Mouse (Mus musculus): ENCODE results near the gene Lpar2. TPM values are rescaled to one million over a fixed set of nuclear protein-coding genes. Genes with fewer than 3 reads are reported as not detected.

The Lpar2 gene
- polyA plus RNA-seq, 1 experiment, result 10.3 TPM

DNA sequence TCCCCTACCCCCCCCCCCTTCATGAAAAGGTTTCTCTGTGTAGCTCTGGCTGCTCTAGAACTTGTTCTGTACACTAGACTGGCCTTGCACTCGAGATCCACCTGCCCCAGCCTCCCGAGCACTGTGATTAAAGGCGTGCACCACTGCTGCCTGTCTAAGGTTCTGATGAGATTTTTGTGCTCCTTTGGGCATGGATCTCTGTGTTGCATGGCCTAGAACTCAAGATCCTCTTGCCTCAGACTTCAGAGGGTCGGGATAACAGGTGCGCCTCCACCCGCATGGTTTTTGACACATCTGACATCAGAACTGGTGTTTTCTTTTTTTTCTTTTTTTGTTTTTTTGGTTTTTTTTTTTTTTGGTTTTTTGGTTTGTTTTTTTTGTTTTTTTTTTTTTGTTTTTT, 17.7 kb upstream of the Lpar2 start:
- Histone ChIP-seq H3K36me3 (ENCODE audit: control insufficient read depth, insufficient read depth, low read length) (peaks cover 74% of the 10 kb centered on the region), H3K4me3 (ENCODE audit: control insufficient read depth, insufficient read depth, low read length) (no peak overlapping the region), H3K4me1 (replicated peaks; ENCODE audit: control insufficient read depth, insufficient read depth, low read length) (peaks cover 8% of the 10 kb centered on the region), H3K27ac (ENCODE audit: control insufficient read depth, insufficient read depth, low read length) (no peak overlapping the region), H3K27me3 (ENCODE audit: control insufficient read depth, insufficient read depth, low read length) (no peaks in the 10 kb centered on the region)
- TF ChIP-seq CTCF (IDR thresholded peaks at IDR 0.05; ENCODE audit: borderline replicate concordance, control insufficient read depth, extremely low read depth, insufficient read depth, low read length, poor library complexity), result no peak
- no peak for TF ChIP-seq POLR2A (IDR thresholded peaks at IDR 0.05; ENCODE audit: control insufficient read depth, extremely low read depth, insufficient read depth, low read length, poor library complexity)
- WGBS, result 85% methylated on average over 6 of the region's 6 CpGs
- no peak for DNase-seq

DNA sequence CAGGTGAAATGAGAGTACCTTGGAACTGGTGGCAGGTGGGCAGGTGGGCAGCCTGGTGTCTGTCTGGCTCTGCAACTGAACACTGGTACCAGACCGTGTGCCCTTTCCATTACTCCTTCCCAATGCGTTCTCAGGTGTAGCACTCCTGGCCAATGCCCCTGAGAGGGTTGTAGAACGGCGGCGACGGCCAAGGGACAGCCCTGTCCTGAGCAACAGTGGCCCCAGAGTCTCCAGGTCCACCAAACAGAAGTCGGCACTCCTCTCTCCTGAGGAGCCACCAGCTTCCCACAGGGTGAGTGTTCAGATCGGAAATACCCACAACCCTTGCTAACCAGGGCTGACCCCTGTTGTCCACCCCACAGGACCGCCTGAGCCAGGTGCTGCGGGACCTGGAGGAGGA, 17.1 kb upstream of the Lpar2 start:
- H3K4me1 ChIP-seq (replicated peaks; ENCODE audit: control insufficient read depth, insufficient read depth, low read length), result peaks cover 11% of the 10 kb centered on the region
- peaks cover 68% of the 10 kb centered on the region for H3K36me3 ChIP-seq (ENCODE audit: control insufficient read depth, insufficient read depth, low read length)
- no peak overlapping the region for H3K4me3 ChIP-seq (ENCODE audit: control insufficient read depth, insufficient read depth, low read length)
- TF ChIP-seq CTCF (IDR thresholded peaks at IDR 0.05; ENCODE audit: borderline replicate concordance, control insufficient read depth, extremely low read depth, insufficient read depth, low read length, poor library complexity) (no peak), POLR2A (IDR thresholded peaks at IDR 0.05; ENCODE audit: control insufficient read depth, extremely low read depth, insufficient read depth, low read length, poor library complexity) (no peak)
- no peak overlapping the region for H3K27ac ChIP-seq (ENCODE audit: control insufficient read depth, insufficient read depth, low read length)
- no peaks in the 10 kb centered on the region for H3K27me3 ChIP-seq (ENCODE audit: control insufficient read depth, insufficient read depth, low read length)
- WGBS, result over 99% methylated on average over 10 of the region's 10 CpGs
- no peak for DNase-seq

DNA sequence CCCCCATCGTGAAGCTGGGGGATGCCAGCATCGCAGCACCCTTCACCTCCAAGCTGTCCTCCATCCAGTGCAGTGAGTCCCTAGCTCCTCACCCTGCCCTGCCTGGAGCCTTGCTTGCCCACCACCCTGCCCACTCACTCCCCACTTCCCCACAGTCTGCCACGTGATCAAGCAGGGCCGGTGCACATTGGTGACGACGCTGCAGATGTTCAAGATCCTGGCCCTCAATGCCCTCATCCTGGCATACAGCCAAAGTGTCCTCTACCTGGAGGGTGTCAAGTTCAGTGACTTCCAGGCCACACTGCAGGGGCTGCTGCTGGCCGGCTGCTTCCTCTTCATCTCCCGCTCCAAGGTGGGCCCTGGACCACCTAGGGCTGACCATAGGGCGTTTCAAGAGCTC, 16.7 kb upstream of the Lpar2 start:
- 98% methylated on average over 9 of the region's 9 CpGs for WGBS
- H3K36me3 ChIP-seq (ENCODE audit: control insufficient read depth, insufficient read depth, low read length), result peaks cover 64% of the 10 kb centered on the region
- DNase-seq, result no peak
- no peak overlapping the region for H3K4me3 ChIP-seq (ENCODE audit: control insufficient read depth, insufficient read depth, low read length)
- H3K27ac ChIP-seq (ENCODE audit: control insufficient read depth, insufficient read depth, low read length), result no peak overlapping the region
- H3K4me1 ChIP-seq (replicated peaks; ENCODE audit: control insufficient read depth, insufficient read depth, low read length), result peaks cover 11% of the 10 kb centered on the region
- no peaks in the 10 kb centered on the region for H3K27me3 ChIP-seq (ENCODE audit: control insufficient read depth, insufficient read depth, low read length)
- no peak for TF ChIP-seq CTCF (IDR thresholded peaks at IDR 0.05; ENCODE audit: borderline replicate concordance, control insufficient read depth, extremely low read depth, insufficient read depth, low read length, poor library complexity)
- no peak for TF ChIP-seq POLR2A (IDR thresholded peaks at IDR 0.05; ENCODE audit: control insufficient read depth, extremely low read depth, insufficient read depth, low read length, poor library complexity)

DNA sequence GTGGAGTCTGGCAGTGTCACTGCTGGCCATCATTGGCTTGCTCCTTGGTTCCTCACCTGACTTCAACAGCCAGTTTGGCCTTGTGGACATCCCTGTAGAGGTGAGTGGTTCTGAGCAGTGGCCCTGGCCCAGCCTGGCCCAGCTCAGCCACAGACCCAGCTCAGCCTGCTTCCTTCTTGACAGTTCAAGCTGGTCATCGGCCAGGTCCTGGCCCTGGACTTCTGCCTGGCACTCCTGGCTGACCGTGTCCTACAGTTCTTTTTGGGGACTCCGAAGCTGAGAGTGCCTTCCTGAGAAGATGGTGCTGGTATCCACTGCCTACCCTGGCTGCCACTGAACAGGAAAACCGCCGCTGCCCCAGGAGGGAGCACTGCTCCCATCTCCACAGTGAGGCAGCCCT, 15.0 kb upstream of the Lpar2 start:
- Histone ChIP-seq H3K36me3 (ENCODE audit: control insufficient read depth, insufficient read depth, low read length) (peaks cover 60% of the 10 kb centered on the region), H3K4me1 (replicated peaks; ENCODE audit: control insufficient read depth, insufficient read depth, low read length) (peaks cover 11% of the 10 kb centered on the region), H3K27ac (ENCODE audit: control insufficient read depth, insufficient read depth, low read length) (no peak overlapping the region), H3K4me3 (ENCODE audit: control insufficient read depth, insufficient read depth, low read length) (no peak overlapping the region), H3K27me3 (ENCODE audit: control insufficient read depth, insufficient read depth, low read length) (no peaks in the 10 kb centered on the region)
- TF ChIP-seq CTCF (IDR thresholded peaks at IDR 0.05; ENCODE audit: borderline replicate concordance, control insufficient read depth, extremely low read depth, insufficient read depth, low read length, poor library complexity) (no peak), POLR2A (IDR thresholded peaks at IDR 0.05; ENCODE audit: control insufficient read depth, extremely low read depth, insufficient read depth, low read length, poor library complexity) (no peak)
- 94% methylated on average over 5 of the region's 5 CpGs for WGBS
- no peak for DNase-seq

DNA sequence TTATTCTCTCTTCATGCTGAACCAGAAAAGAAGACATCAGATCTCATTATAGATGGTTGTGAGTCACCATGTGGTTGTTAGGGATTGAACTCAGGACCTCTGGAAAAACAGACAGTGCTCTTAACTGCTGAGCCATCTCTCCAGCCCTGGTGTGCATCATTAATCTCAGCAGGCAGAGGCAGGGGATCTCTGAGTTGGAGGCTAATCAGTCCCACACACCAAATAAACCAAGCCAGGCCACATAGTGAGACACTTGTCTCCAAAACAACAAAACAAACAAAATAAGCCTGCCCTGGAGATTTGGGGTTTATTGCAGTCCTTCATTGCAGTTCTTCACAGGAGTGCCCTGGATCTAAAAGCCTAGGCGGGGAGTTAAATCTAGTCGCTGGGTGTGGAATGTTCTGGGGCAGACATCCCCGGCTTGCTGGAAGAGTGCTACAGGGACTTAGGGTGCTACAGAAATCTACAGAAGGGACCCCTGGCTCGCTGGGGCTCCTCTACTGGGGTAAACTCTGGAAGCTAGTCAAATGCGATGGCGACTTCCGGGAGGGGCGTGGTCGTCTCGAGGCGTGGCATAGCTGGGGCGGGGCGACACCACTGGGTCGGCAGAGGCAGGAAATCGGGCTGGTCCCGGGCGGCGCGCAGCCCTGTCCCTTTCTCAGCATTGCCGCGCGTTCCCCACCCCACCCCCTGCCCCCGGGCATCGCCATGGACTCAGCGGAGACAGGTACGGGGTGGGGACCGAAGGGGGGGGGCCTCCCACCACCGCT, 13.9 kb upstream of the Lpar2 start, which contains the start of gene Gmip:
TSS of gene Gmip (plus strand) at position 586 of the 770 bp plus-strand sequence.
- peak; percentile 96 for DNase-seq
- Histone ChIP-seq H3K27me3 (ENCODE audit: control insufficient read depth, insufficient read depth, low read length) (no peaks in the 10 kb centered on the region), H3K4me3 (ENCODE audit: control insufficient read depth, insufficient read depth, low read length) (peak within 1 kb of the TSS; percentile 86), H3K36me3 (ENCODE audit: control insufficient read depth, insufficient read depth, low read length) (peaks cover 54% of the 10 kb centered on the region), H3K4me1 (replicated peaks; ENCODE audit: control insufficient read depth, insufficient read depth, low read length) (peaks cover 11% of the 10 kb centered on the region), H3K27ac (ENCODE audit: control insufficient read depth, insufficient read depth, low read length) (peak within 1 kb of the TSS; percentile 78)
- TF ChIP-seq POLR2A (IDR thresholded peaks at IDR 0.05; ENCODE audit: control insufficient read depth, extremely low read depth, insufficient read depth, low read length, poor library complexity) (peak; percentile 68), CTCF (IDR thresholded peaks at IDR 0.05; ENCODE audit: borderline replicate concordance, control insufficient read depth, extremely low read depth, insufficient read depth, low read length, poor library complexity) (no peak)
- 6% methylated on average over 28 of the region's 28 CpGs for WGBS

DNA sequence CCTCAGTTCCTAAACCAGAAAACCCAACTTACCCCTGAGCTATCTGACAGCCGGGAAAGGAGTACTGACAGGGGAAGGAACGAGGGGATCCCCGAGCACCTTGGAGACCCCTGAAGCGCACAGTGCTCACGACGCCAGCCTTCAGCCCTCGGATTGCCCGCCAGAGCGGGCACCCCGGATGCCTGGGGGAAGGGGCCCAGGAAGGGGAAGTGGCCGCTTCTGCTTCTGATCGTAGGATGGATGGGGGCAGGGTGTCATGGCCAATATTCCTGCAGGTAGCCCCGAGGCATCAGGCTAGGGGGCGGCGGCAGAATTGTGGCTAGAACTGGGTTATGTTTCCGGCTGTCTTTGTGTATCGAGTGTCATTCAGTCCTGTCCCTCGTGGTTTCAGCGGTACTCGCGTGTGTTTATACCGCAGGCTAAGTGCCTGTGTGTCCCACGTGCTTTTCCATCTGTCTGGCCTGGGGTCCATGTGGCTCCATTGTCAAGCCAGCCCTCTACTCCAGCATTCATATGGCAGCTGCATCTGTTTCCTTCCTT, 13.3 kb upstream of the Lpar2 start:
- DNase-seq, result peak; percentile 60
- peaks cover 53% of the 10 kb centered on the region for H3K36me3 ChIP-seq (ENCODE audit: control insufficient read depth, insufficient read depth, low read length)
- peak overlapping the region; percentile 78 for H3K27ac ChIP-seq (ENCODE audit: control insufficient read depth, insufficient read depth, low read length)

More for the DNA sequence above, 13.3 kb upstream of the Lpar2 start:
- H3K4me1 ChIP-seq (replicated peaks; ENCODE audit: control insufficient read depth, insufficient read depth, low read length), result peaks cover 11% of the 10 kb centered on the region
- TF ChIP-seq CTCF (IDR thresholded peaks at IDR 0.05; ENCODE audit: borderline replicate concordance, control insufficient read depth, extremely low read depth, insufficient read depth, low read length, poor library complexity), result 0 out of 2 replicates have a peak, but pooled peaks have one; percentile 24
- TF ChIP-seq POLR2A (IDR thresholded peaks at IDR 0.05; ENCODE audit: control insufficient read depth, extremely low read depth, insufficient read depth, low read length, poor library complexity), result no peak
- no peaks in the 10 kb centered on the region for H3K27me3 ChIP-seq (ENCODE audit: control insufficient read depth, insufficient read depth, low read length)
- WGBS, result under 1% methylated on average over 23 of the region's 23 CpGs
- H3K4me3 ChIP-seq (ENCODE audit: control insufficient read depth, insufficient read depth, low read length), result peak overlapping the region; percentile 86

Measured in thymus, adult 2 months (tissue).